Mouse (Mus musculus) right cerebral cortex, postnatal 4 days (tissue): ENCODE results near the gene Slc7a14.
"Not testable (repeated sequence)": the region's sequence is repeated elsewhere in the genome, so short reads cannot be mapped to it uniquely, and the experiment has no call there.

Source experiments
- DNase-seq: peaks from one replicate; pipeline ENCODE4 v3.0.0-alpha.2; 2022

Gene Slc7a14

DNA sequence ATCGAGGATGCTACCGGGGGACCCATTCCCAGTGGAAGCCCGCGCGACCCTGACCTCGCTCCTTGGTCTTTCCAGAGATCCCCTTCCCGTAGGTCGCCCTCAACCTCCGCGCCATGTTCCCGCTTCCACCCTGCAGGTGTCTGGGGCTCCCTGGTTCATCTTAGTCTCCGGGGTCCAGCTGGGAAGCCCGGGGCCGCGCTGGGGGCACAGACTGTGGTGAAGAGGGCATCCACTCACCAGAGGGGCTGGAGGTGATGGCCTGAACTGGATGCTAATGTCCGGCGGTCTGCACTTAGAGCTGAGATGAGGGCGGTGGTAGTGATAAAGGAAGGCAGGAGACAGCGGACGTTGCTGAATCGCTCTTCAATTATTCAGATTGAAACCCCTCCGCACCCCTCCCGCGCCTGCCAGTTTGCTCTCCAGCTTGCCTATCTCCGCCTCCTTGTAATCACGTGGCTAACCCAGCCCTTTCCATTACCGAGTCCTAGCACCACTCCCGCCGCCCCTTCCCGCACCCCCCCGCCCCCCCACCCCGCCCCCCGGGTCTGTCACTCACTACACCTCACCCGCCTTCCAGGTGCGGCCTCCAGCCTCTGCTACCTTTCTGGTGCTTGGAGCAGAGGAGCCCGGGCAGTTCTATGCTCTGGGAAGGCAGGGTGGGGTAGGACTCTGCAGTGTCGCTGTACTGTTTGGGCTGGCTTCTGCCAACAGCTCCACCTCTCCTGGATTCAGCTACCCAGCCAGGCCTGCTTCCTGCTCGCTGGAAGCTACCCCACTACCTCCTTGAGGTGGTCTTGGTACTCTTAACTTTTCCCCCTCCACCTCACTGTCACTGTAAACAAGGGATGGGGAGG is at the start of gene Slc7a14:
Gene Slc7a14 (minus strand): TSS at position 445 of the 854 bp plus-strand sequence.
- peak; percentile 78 for DNase-seq

- no peak for DNase-seq
Measured at GRCm38 (mm10) chr3:31346540-31346939, 36.4 kb upstream of the Slc7a14 start.

DNA sequence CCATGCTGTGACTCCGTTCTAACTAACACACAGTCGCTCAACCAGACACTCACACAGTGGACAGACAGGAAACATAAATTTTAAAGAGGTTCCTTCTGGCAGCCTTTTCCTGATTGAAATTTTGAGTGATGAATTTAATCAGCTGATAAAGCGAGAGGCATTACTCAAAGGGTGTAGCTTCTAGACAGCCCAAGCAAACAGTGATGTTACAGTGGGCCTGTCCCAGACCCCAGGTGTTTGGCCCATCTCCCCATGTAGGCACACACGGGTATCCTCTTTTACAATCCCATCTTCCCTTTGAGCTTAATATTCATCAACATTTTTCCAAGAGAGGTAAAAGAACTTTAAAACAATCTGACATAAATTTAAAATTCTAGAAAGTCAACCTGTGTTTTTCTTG is 35.6 kb upstream of the Slc7a14 start:
- DNase-seq, result no peak

- no peak for DNase-seq
Measured at GRCm38 (mm10) chr3:31339236-31339635, 29.1 kb upstream of the Slc7a14 start.

- no peak for DNase-seq
Measured at GRCm38 (mm10) chr3:31328237-31328836, 18.2 kb upstream of the Slc7a14 start.

DNA sequence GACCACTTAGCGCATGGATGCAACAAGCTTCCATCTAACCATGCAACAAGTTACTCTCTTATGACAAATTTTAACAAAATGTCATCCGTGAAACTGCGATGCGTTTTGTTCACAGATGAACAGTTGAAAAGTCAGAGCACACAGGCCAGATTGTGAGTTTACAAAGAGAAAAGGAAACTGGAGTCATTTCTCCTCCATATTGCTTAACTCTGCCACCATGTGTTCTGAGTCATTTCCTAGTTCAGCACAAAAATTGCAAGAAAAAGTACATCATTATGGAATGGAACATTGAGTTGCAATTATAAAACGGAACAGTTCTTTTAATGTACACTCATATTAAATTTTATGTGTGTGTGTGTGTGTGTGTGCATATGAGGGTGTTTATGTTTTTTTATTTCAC is 17.6 kb upstream of the Slc7a14 start:
- no peak for DNase-seq

- no peak for DNase-seq
Measured at GRCm38 (mm10) chr3:31324231-31324654, 14.1 kb upstream of the Slc7a14 start.

DNA sequence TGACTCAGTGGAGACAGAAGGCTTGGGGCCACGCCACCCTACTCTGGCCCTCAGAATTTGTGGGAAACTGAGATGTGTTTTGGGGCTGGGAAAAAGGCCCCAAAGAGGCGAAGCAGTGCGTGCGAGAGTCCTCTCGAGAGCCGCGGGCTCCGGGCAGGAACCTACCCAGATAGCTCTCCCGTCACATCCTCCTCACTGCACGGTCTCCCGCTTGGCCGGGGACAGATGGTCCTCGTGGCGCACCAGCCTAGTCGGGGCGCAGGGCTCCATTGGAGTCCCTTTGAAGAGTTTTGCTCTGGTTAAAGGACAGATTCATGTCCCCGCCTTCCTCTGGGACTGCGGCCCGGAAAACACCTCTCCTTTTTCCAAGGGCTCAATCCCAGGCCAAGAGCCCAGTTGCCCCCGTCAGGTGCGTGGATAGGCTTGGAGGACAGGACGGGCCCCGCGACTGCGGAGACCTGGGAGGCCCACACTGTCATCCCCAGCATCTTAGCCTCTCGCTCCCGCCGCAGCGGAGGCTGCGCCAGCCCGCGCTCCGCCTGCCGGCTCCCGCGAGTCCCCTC is 726 bp downstream of the Slc7a14 start:
- DNase-seq, result peak; percentile 51

DNA sequence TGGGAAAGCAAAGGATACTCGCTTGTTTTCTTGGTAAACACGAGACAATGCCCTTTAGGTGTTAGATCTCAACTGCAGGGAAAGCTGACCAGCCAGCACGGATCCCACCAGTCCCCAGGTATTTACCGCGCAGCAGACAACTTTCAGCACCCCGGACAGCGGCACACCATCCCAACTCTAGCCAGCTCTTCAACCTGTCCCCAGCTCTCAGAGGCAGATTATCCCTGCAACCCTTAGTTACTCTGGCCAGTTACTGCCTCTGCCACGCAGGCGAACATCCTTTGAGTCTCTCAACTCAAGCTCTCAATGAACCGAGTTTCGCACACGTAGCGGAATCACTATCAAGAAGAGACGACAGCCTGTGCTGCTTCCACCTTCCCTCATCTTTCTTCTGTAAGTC is 1.3 kb downstream of the Slc7a14 start:
- peak; percentile 29 for DNase-seq

- peak; percentile 28 for DNase-seq
Measured at GRCm38 (mm10) chr3:31307936-31308335, 2.2 kb downstream of the Slc7a14 start.

DNA sequence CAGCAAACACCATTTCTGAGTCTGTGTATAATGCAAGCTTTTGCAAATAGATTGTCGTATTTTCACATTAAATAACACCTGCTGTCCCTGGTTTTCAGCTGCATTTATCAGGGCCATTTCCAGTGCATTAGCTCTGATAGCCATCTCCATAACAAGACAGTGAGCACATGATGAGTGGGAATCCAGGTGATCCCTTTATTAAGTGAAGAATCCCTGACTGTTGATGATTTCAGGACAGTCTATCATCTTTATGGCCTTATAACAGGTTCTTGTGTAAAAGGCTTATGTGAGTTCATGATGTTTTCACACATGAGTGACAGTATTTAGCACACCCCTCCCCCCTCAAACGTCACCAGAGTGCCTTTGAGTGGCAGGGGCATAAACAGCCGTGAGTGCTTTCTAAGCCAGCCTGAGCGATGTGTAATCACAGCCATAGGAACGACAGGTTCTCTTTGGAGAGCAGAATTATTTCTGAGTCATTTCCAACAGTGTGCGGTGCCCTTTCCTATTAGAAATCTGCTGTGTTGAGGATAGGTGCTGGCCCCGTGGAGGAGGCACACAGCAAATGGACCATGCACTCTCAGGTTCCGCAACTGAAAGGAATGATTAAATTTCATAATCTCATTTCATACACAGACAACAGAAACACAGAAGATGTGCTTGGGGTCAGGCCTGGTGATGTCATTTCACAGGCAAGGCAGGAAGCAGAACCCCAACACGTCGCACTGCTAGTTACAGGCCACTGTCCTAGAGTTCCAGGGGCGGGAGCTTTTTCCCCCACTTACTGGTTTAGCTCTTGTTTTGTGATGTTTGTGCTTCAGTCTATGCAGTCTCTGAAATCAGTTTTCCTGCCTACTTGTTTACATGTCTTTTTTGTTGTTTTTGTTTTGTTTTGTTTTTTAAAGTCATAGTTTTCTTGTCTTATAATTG is 18.2 kb downstream of the Slc7a14 start:
- DNase-seq, result no peak

GRCm38 (mm10) chr3:31287421-31287948 is 22.7 kb downstream of the Slc7a14 start:
- DNase-seq, result no peak

GRCm38 (mm10) chr3:31281116-31281515 is 29.1 kb downstream of the Slc7a14 start:
- DNase-seq, result no peak

DNA sequence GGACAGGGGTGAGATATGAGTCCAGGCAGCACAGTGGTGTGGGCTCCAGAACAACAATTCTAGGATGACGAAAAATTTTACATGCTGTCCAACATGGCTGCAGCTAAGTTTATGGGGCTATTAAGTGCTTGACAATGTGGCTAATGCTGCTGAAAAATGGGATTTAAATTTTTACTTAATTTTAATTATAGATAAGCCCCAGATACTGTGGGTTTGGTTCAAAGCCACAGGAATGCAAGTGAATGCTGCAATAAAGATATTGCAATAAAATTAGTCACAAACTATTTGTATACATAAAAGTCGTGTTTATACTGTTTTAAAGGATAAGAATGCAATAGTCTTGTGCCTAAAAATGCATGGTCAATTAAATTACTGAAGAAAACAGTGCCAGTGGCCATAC is 35.3 kb downstream of the Slc7a14 start:
- no peak for DNase-seq

DNA sequence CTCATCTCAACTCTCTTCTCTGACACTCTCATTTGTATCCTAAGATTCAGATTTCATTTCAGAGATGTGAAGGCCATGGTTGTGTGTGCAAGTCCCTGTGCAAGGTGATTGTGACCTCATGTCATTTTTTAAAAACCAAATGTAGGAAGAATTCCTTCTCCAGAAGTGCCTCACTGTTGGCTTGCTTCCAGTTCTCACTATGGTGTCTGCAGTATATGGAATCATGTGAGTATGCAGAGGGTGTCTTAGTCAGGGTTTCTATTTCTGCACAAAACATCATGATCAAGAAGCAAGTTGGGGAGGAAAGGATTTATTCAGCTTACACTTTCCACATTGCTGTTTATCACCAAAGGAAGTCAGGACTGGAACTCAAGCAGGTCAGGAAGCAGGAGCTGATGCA is 36.9 kb downstream of the Slc7a14 start:
- DNase-seq, result not testable (repeated sequence)

DNA sequence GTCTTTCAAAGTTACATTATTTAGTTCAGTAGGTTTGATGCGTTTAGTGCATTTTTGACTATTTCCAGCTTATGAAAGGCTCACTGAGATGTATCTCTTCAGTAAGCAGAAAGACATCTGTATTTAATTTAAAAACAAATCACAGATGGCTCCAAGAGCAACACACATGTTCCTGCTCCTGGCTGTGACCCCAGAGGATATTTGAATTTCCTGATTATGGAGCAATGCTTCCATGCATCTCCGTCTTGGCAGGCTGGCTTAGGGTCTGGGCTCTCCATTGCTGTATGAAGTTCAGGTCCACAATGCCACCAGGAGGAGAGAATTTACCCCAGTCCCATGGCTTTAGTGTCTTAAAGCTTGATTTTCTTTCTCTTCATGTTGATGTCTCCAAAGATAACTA is 37.5 kb downstream of the Slc7a14 start:
- DNase-seq, result no peak

DNA sequence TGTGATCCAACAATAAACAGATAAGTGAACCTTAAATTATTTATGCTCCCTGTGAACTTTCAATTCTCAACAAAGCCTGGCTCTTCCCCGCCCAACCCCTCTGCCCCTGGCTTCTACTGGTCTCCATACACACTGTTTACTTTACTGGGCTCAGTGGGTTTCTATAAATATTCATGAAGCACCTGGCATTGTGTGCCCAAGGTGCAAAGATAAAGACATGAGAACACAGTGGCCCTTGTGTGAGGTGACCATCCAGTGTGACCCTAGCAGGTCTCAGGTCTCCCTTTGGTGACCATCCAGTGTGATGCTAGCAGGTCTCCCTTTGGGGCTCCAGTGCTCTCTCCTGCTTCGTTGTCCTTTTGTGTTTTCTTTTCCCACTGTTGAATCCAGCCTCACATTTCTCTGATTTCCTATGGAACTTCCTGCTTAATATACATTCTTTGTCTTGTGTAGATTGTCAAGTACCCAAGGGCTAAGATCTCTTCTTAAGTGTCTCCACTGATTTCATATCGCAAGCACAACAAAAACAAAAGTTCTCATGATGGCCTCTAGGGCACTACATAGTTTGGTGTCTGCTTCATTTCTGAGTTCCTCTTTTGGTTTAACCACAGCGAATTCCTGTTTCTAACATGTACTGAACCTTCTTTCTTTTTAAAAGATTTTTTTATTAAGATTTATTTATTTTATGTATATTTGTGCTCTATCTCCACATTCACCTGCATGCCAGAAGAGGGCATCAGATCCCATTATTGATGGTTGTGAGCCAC is 40.4 kb downstream of the Slc7a14 start:
- no peak for DNase-seq

DNA sequence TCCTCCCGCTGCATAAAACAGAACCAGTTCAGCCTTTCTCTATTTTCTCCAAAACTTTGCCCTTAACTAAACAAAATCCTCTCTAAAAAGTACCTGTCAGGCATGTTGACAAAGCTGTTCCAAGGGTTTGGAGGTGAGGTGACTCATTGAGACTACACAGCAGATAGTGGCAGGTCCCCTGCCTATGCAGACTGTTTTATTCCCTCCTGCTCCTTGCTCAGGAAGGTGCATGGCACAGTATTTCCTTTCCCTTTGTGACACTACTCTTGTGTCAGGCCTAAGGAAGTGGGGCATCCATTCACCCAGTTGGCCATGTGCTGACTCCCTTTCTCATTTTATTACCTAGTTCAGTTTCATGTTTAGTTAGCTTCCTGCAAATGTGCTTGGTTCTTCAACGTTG is 42.3 kb downstream of the Slc7a14 start:
- DNase-seq, result no peak

GRCm38 (mm10) chr3:31266941-31267340 is 43.2 kb downstream of the Slc7a14 start:
- no peak for DNase-seq

GRCm38 (mm10) chr3:31263535-31263934 is 46.6 kb downstream of the Slc7a14 start:
- no peak for DNase-seq

- DNase-seq, result no peak
Measured at GRCm38 (mm10) chr3:31261418-31262014, 48.7 kb downstream of the Slc7a14 start.
